Mouse (Mus musculus): Measurements from ENCODE around the gene Cx3cr1. TPM values are rescaled to one million over a fixed set of nuclear protein-coding genes. Genes with fewer than 3 reads are reported as not detected.
"Not testable (repeated sequence)": the region's sequence is repeated elsewhere in the genome, so short reads cannot be mapped to it uniquely, and the experiment has no call there.

Cx3cr1 gene
- total and polyA plus RNA-seq, 3 experiments: 1.2 to 4.4 (median 3.7) TPM

- no peak for TF ChIP-seq CTCF (IDR thresholded peaks at IDR 0.05)
- no peak for TF ChIP-seq POLR2A (IDR thresholded peaks at IDR 0.05; ENCODE audit: insufficient read depth, low read depth, low read length)
- TF ChIP-seq EP300 (IDR thresholded peaks at IDR 0.05; ENCODE audit: insufficient read depth, low read depth, low read length): no peak
- no peak overlapping the region for H3K9ac ChIP-seq (ENCODE audit: low read depth, low read length)
- WGBS: 53% methylated on average over 11 of the region's 11 CpGs
- H3K36me3 ChIP-seq (ENCODE audit: control insufficient read depth, insufficient read depth, low read length): peaks cover 4% of the 10 kb centered on the region; the same call in 1 of the 2 replicates
- DNase-seq: no peak
- H3K4me1 ChIP-seq (ENCODE audit: control insufficient read depth, insufficient read depth, low read length): peaks cover 3% of the 10 kb centered on the region
- intact Hi-C loops (cut with DNase I): loop anchor here (2.0 kb wide), 1 partner anchor 51 kb away; no protein-coding TSS in a partner anchor
- H3K79me2 ChIP-seq (replicated peaks; ENCODE audit: control insufficient read depth, insufficient read depth, low read length): no peaks in the 10 kb centered on the region
- H3K27ac ChIP-seq: peak overlapping the region; percentile 63
- no peak overlapping the region for H3K4me3 ChIP-seq
- no peaks in the 10 kb centered on the region for H3K27me3 ChIP-seq (ENCODE audit: control insufficient read depth, insufficient read depth, low read length)
Measured at GRCm38 (mm10) chr9:120013251-120013820, 56.3 kb downstream of the Cx3cr1 start.

- H3K27ac ChIP-seq: peak overlapping the region; percentile 63
- peaks cover 4% of the 10 kb centered on the region; the same call in 1 of the 2 replicates for H3K36me3 ChIP-seq (ENCODE audit: control insufficient read depth, insufficient read depth, low read length)
- H3K4me1 ChIP-seq (ENCODE audit: control insufficient read depth, insufficient read depth, low read length): peaks cover 3% of the 10 kb centered on the region
- 58% methylated on average over 5 of the region's 5 CpGs for WGBS
- H3K79me2 ChIP-seq (replicated peaks; ENCODE audit: control insufficient read depth, insufficient read depth, low read length): no peaks in the 10 kb centered on the region
- no peaks in the 10 kb centered on the region for H3K27me3 ChIP-seq (ENCODE audit: control insufficient read depth, insufficient read depth, low read length)
- TF ChIP-seq EP300 (IDR thresholded peaks at IDR 0.05; ENCODE audit: insufficient read depth, low read depth, low read length): no peak
- TF ChIP-seq POLR2A (IDR thresholded peaks at IDR 0.05; ENCODE audit: insufficient read depth, low read depth, low read length): 0 out of 2 replicates have a peak, but pooled peaks have one; percentile 13
- no peak overlapping the region for H3K4me3 ChIP-seq
- peak in 1 of 2 experiments; percentile 30 for DNase-seq
- intact Hi-C loops (cut with DNase I): loop anchor here (2.0 kb wide), 1 partner anchor 50 kb away; no protein-coding TSS in a partner anchor
- H3K9ac ChIP-seq (ENCODE audit: low read depth, low read length): no peak overlapping the region
Measured at GRCm38 (mm10) chr9:120012781-120013180, 56.9 kb downstream of the Cx3cr1 start.

- peak overlapping the region; percentile 63 for H3K27ac ChIP-seq
- not testable (repeated sequence) for H3K27me3 ChIP-seq (ENCODE audit: control insufficient read depth, insufficient read depth, low read length); H3K4me1 ChIP-seq (ENCODE audit: control insufficient read depth, insufficient read depth, low read length); H3K79me2 ChIP-seq (replicated peaks; ENCODE audit: control insufficient read depth, insufficient read depth, low read length); H3K4me3 ChIP-seq; H3K36me3 ChIP-seq (ENCODE audit: control insufficient read depth, insufficient read depth, low read length); DNase-seq; H3K9ac ChIP-seq (ENCODE audit: low read depth, low read length)
- WGBS: 61% methylated on average over 6 of the region's 6 CpGs
- intact Hi-C loops (cut with DNase I): loop anchor here (2.0 kb wide), 1 partner anchor 49 kb away; no protein-coding TSS in a partner anchor
Measured at GRCm38 (mm10) chr9:120012161-120012560, 57.5 kb downstream of the Cx3cr1 start.

GRCm38 (mm10) chr9:120011533-120011932 is 58.1 kb downstream of the Cx3cr1 start:
- peak overlapping the region; percentile 39; the same call in 1 of the 2 replicates for H3K9ac ChIP-seq (ENCODE audit: low read depth, low read length)

GRCm38 (mm10) chr9:120010781-120011511 is 58.7 kb downstream of the Cx3cr1 start:
- peak; percentile 98 to 100 for DNase-seq
- H3K36me3 ChIP-seq (ENCODE audit: control insufficient read depth, insufficient read depth, low read length): peaks cover 4% of the 10 kb centered on the region; the same call in 1 of the 2 replicates
- H3K4me1 ChIP-seq (ENCODE audit: control insufficient read depth, insufficient read depth, low read length): peaks cover 2% of the 10 kb centered on the region
- peak overlapping the region; percentile 54 for H3K4me3 ChIP-seq
- peak overlapping the region; percentile 82 for H3K27ac ChIP-seq
- intact Hi-C loops (cut with DNase I): loop anchor here (1.0 kb wide), 1 partner anchor 30 kb away; no protein-coding TSS in a partner anchor
- H3K79me2 ChIP-seq (replicated peaks; ENCODE audit: control insufficient read depth, insufficient read depth, low read length): no peaks in the 10 kb centered on the region
- TF ChIP-seq EP300 (IDR thresholded peaks at IDR 0.05; ENCODE audit: insufficient read depth, low read depth, low read length) (peak; percentile 94), POLR2A (IDR thresholded peaks at IDR 0.05; ENCODE audit: insufficient read depth, low read depth, low read length) (no peak)
- 0 out of 2 replicates have a peak overlapping the region, but pooled peaks have one; percentile 39 for H3K9ac ChIP-seq (ENCODE audit: low read depth, low read length)
- no peaks in the 10 kb centered on the region for H3K27me3 ChIP-seq (ENCODE audit: control insufficient read depth, insufficient read depth, low read length)
- WGBS: 2% methylated on average over 60 of the region's 60 CpGs

More at GRCm38 (mm10) chr9:120011533-120011932, 58.1 kb downstream of the Cx3cr1 start:
- TF ChIP-seq EP300 (IDR thresholded peaks at IDR 0.05; ENCODE audit: insufficient read depth, low read depth, low read length) (peak; percentile 52; the same call in 1 of the 2 replicates), POLR2A (IDR thresholded peaks at IDR 0.05; ENCODE audit: insufficient read depth, low read depth, low read length) (no peak), CTCF (IDR thresholded peaks at IDR 0.05) (peak; percentile 81)
- under 1% methylated on average over 10 of the region's 10 CpGs for WGBS
- intact Hi-C loops (cut with DNase I): loop anchor here (1.0 kb wide), 1 partner anchor 30 kb away; no protein-coding TSS in a partner anchor
- H3K27ac ChIP-seq: peak overlapping the region; percentile 82
- H3K79me2 ChIP-seq (replicated peaks; ENCODE audit: control insufficient read depth, insufficient read depth, low read length): no peaks in the 10 kb centered on the region
- no peaks in the 10 kb centered on the region for H3K27me3 ChIP-seq (ENCODE audit: control insufficient read depth, insufficient read depth, low read length)
- H3K4me1 ChIP-seq (ENCODE audit: control insufficient read depth, insufficient read depth, low read length): peaks cover 3% of the 10 kb centered on the region
- H3K4me3 ChIP-seq: peak overlapping the region; percentile 54
- DNase-seq: peak; percentile 69 to 80
- H3K36me3 ChIP-seq (ENCODE audit: control insufficient read depth, insufficient read depth, low read length): peaks cover 4% of the 10 kb centered on the region; the same call in 1 of the 2 replicates

- 98% methylated on average over 3 of the region's 3 CpGs for WGBS
- Histone ChIP-seq H3K27me3 (ENCODE audit: control insufficient read depth, insufficient read depth, low read length) (no peaks in the 10 kb centered on the region), H3K9ac (ENCODE audit: low read depth, low read length) (no peak overlapping the region), H3K4me1 (ENCODE audit: control insufficient read depth, insufficient read depth, low read length) (peaks cover 2% of the 10 kb centered on the region), H3K4me3 (no peak overlapping the region), H3K27ac (no peak overlapping the region), H3K36me3 (ENCODE audit: control insufficient read depth, insufficient read depth, low read length) (peaks cover 4% of the 10 kb centered on the region; the same call in 1 of the 2 replicates), H3K79me2 (replicated peaks; ENCODE audit: control insufficient read depth, insufficient read depth, low read length) (no peaks in the 10 kb centered on the region)
- no peak for DNase-seq
- intact Hi-C loops (cut with DNase I): no loop called here
- no peak for TF ChIP-seq CTCF (IDR thresholded peaks at IDR 0.05)
- no peak for TF ChIP-seq POLR2A (IDR thresholded peaks at IDR 0.05; ENCODE audit: insufficient read depth, low read depth, low read length)
- no peak for TF ChIP-seq EP300 (IDR thresholded peaks at IDR 0.05; ENCODE audit: insufficient read depth, low read depth, low read length)
Measured at GRCm38 (mm10) chr9:120009871-120010270, 59.8 kb downstream of the Cx3cr1 start.
